Mouse (Mus musculus) ES-Bruce4 (cell line): ENCODE results near the gene Taco1.

Experiments
- CTCF ChIP-seq: IDR thresholded peaks from one replicate; pipeline ENCODE4 v1.8.1; 2011; ENCODE audit warnings: low read depth, low read length
- POLR2A ChIP-seq: IDR thresholded peaks from one replicate; pipeline ENCODE4 v1.8.1; 2011; ENCODE audit warnings: low read length; ENCODE audit not compliant: insufficient read depth

DNA sequence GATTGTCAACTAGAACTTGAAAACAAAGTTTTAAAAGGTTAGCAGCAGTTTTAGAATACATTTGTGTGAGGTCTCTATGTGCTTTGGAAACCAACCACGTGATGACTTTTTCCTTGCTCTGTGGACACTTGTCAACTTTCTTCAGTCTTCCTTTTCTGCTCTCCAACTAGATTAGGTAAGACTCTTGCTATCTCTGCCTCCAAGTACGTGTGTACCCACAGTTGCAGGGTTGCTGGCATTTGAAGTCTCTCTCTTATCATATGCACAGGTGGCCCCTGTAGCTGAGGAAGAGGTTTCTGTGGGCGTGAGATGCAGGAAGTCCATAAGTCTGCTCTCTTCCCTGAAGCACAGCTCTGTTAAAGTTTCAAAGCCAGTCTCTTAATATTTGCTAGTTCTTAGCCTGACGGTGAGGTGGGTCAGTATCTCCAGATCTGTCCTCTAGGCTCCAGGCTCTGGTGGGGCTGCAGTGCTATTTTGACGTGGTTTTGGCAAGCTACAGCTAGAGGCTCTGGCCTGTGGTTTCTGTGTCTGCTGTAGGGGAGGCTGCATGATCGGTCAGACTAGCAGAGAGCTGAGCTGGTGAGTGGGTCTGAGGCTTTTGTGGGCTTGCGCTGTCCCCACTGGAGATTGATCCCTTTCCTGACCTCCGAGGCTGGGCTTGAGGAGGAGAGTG lies 8.9 kb upstream of the Taco1 start:
- TF ChIP-seq POLR2A = no peak
- TF ChIP-seq CTCF = no peak
